Mouse (Mus musculus): ENCODE results near the gene Glp1r. TPM values are rescaled to one million over a fixed set of nuclear protein-coding genes. Genes with fewer than 3 reads are reported as not detected.

Gene Glp1r
- polyA plus RNA-seq (2012; rRNA removed) (0.05 and 0.08 TPM in 2 replicates), polyA plus RNA-seq (2014; fragmentation: Nextera tagmentation; extraction: Ambion mirVana) (not detected in 2 replicates)

GRCm38 (mm10) chr17:30901627-30902026 is at the start of gene Glp1r:
TSS of gene Glp1r (plus strand) at chr17:30901817.
- DNase-seq (ENCODE audit: low spot score): no peak
- H3K36me3 ChIP-seq (ENCODE audit: control insufficient read depth, insufficient read depth, low read length): no peaks in the 10 kb centered on the region
- no peak within 1 kb of the TSS for H3K27ac ChIP-seq (replicated peaks; ENCODE audit: low read depth, low read length)
- H3K9ac ChIP-seq (ENCODE audit: low read depth, low read length, severe bottlenecking): peak within 1 kb of the TSS; percentile 21; the same call in 1 of the 2 replicates
- under 1% methylated on average over 32 of the region's 37 CpGs for WGBS
- 0 out of 2 replicates have a peak, but pooled peaks cover 6% of the 10 kb centered on the region for H3K4me1 ChIP-seq (ENCODE audit: control insufficient read depth, insufficient read depth, low read length)
- H3K27me3 ChIP-seq (ENCODE audit: control insufficient read depth, insufficient read depth, low read length): peaks cover 42% of the 10 kb centered on the region
- peak within 1 kb of the TSS; percentile 41 for H3K4me3 ChIP-seq (replicated peaks; ENCODE audit: low read length)
- H3K9me3 ChIP-seq (ENCODE audit: control insufficient read depth, low read length): 0 out of 2 replicates have a peak, but pooled peaks cover 4% of the 10 kb centered on the region
- no peak for ATAC-seq (ENCODE audit: low FRiP score, low read depth)
- TF ChIP-seq POLR2A (IDR thresholded peaks at IDR 0.05; ENCODE audit: borderline replicate concordance, extremely low read depth, insufficient read depth, insufficient read length): no peak
- peak within 1 kb of the TSS; percentile 82 for H3K4me2 ChIP-seq (replicated peaks; ENCODE audit: low read depth, low read length, severe bottlenecking)

- no peaks in the 10 kb centered on the region for H3K9me3 ChIP-seq (ENCODE audit: control insufficient read depth, low read length)
- no peak overlapping the region for H3K4me2 ChIP-seq (replicated peaks; ENCODE audit: low read depth, low read length, severe bottlenecking)
- H3K27ac ChIP-seq (replicated peaks; ENCODE audit: low read depth, low read length): no peak overlapping the region
- H3K27me3 ChIP-seq (ENCODE audit: control insufficient read depth, insufficient read depth, low read length): no peaks in the 10 kb centered on the region
- no peaks in the 10 kb centered on the region for H3K4me1 ChIP-seq (ENCODE audit: control insufficient read depth, insufficient read depth, low read length)
- no peak overlapping the region for H3K9ac ChIP-seq (ENCODE audit: low read depth, low read length, severe bottlenecking)
- no peak for TF ChIP-seq POLR2A (IDR thresholded peaks at IDR 0.05; ENCODE audit: borderline replicate concordance, extremely low read depth, insufficient read depth, insufficient read length)
- DNase-seq (ENCODE audit: low spot score) (no peak), ATAC-seq (ENCODE audit: low FRiP score, low read depth) (no peak)
- H3K36me3 ChIP-seq (ENCODE audit: control insufficient read depth, insufficient read depth, low read length): no peaks in the 10 kb centered on the region
- H3K4me3 ChIP-seq (replicated peaks; ENCODE audit: low read length): no peak overlapping the region
Observed at GRCm38 (mm10) chr17:30852345-30852744, 49.3 kb upstream of the Glp1r start.

GRCm38 (mm10) chr17:30857347-30857746 is 44.3 kb upstream of the Glp1r start:
- DNase-seq (ENCODE audit: low spot score) (no peak), ATAC-seq (ENCODE audit: low FRiP score, low read depth) (no peak)
- H3K27ac ChIP-seq (replicated peaks; ENCODE audit: low read depth, low read length): no peak overlapping the region
- no peaks in the 10 kb centered on the region for H3K9me3 ChIP-seq (ENCODE audit: control insufficient read depth, low read length)
- 82% methylated on average over 5 of the region's 5 CpGs for WGBS
- no peak overlapping the region for H3K4me2 ChIP-seq (replicated peaks; ENCODE audit: low read depth, low read length, severe bottlenecking)
- H3K36me3 ChIP-seq (ENCODE audit: control insufficient read depth, insufficient read depth, low read length): no peaks in the 10 kb centered on the region
- H3K27me3 ChIP-seq (ENCODE audit: control insufficient read depth, insufficient read depth, low read length): no peaks in the 10 kb centered on the region
- peaks cover 4% of the 10 kb centered on the region; the same call in 1 of the 2 replicates for H3K4me1 ChIP-seq (ENCODE audit: control insufficient read depth, insufficient read depth, low read length)
- no peak for TF ChIP-seq POLR2A (IDR thresholded peaks at IDR 0.05; ENCODE audit: borderline replicate concordance, extremely low read depth, insufficient read depth, insufficient read length)
- H3K4me3 ChIP-seq (replicated peaks; ENCODE audit: low read length): no peak overlapping the region
- H3K9ac ChIP-seq (ENCODE audit: low read depth, low read length, severe bottlenecking): no peak overlapping the region

- no peaks in the 10 kb centered on the region for H3K9me3 ChIP-seq (ENCODE audit: control insufficient read depth, low read length)
- H3K4me2 ChIP-seq (replicated peaks; ENCODE audit: low read depth, low read length, severe bottlenecking): no peak overlapping the region
- DNase-seq (ENCODE audit: low spot score): no peak
- ATAC-seq (ENCODE audit: low FRiP score, low read depth): no peak
- H3K9ac ChIP-seq (ENCODE audit: low read depth, low read length, severe bottlenecking): no peak overlapping the region
- H3K27me3 ChIP-seq (ENCODE audit: control insufficient read depth, insufficient read depth, low read length): no peaks in the 10 kb centered on the region
- H3K36me3 ChIP-seq (ENCODE audit: control insufficient read depth, insufficient read depth, low read length): no peaks in the 10 kb centered on the region
- peaks cover 4% of the 10 kb centered on the region; the same call in 1 of the 2 replicates for H3K4me1 ChIP-seq (ENCODE audit: control insufficient read depth, insufficient read depth, low read length)
- H3K27ac ChIP-seq (replicated peaks; ENCODE audit: low read depth, low read length): no peak overlapping the region
- 75% methylated on average over 11 of the region's 11 CpGs for WGBS
- no peak for TF ChIP-seq POLR2A (IDR thresholded peaks at IDR 0.05; ENCODE audit: borderline replicate concordance, extremely low read depth, insufficient read depth, insufficient read length)
- no peak overlapping the region for H3K4me3 ChIP-seq (replicated peaks; ENCODE audit: low read length)
Observed at GRCm38 (mm10) chr17:30858586-30859259, 42.9 kb upstream of the Glp1r start.

DNA sequence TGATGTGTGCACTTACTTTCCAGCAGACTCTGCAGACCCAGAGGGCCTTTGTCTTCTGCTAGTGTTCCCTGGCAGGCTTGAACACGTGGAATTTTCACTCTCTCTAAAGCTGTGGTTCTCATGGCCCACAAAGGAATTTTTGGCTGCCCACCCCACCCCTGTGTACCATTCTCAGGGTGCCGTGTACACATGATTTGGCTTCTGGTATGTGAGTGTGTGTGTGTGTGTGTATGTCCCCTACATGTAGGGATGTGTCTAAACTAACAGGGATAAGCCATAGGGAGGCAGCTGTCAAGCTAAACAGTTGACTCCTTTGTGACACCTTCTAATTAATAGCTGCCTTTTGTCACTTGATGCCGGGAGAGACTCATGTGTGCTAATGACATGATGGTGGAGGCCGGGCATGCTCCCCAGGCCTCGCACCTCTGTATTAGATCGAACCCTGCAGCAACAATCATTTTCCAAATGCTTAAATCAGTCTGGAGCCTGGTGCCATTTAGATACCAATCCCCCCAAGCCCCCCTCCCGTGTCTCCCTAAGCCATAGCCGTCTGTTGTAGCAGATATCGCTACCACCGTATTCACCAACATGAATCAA is 41.5 kb upstream of the Glp1r start:
- 33% methylated on average over 10 of the region's 10 CpGs for WGBS
- TF ChIP-seq POLR2A (IDR thresholded peaks at IDR 0.05; ENCODE audit: borderline replicate concordance, extremely low read depth, insufficient read depth, insufficient read length): no peak
- Histone ChIP-seq H3K4me2 (replicated peaks; ENCODE audit: low read depth, low read length, severe bottlenecking) (no peak overlapping the region), H3K9ac (ENCODE audit: low read depth, low read length, severe bottlenecking) (no peak overlapping the region), H3K9me3 (ENCODE audit: control insufficient read depth, low read length) (no peaks in the 10 kb centered on the region), H3K4me3 (replicated peaks; ENCODE audit: low read length) (no peak overlapping the region), H3K27ac (replicated peaks; ENCODE audit: low read depth, low read length) (no peak overlapping the region), H3K4me1 (ENCODE audit: control insufficient read depth, insufficient read depth, low read length) (peaks cover 4% of the 10 kb centered on the region; the same call in 1 of the 2 replicates), H3K27me3 (ENCODE audit: control insufficient read depth, insufficient read depth, low read length) (no peaks in the 10 kb centered on the region), H3K36me3 (ENCODE audit: control insufficient read depth, insufficient read depth, low read length) (no peaks in the 10 kb centered on the region)
- no peak for ATAC-seq (ENCODE audit: low FRiP score, low read depth)
- DNase-seq (ENCODE audit: low spot score): no peak

Data from limb, embryonic 14.5 days (tissue).